Mouse (Mus musculus) megakaryocyte progenitor cell, adult 5-6 weeks (primary cell): ENCODE measurements around the gene Pmp22. TPM values are rescaled to one million over a fixed set of nuclear protein-coding genes. Genes with fewer than 3 reads are reported as not detected.

Experiments
- ATAC-seq: replicated peaks from 2 replicates; pipeline ENCODE4 v1.8.0; 2016; ENCODE audit warnings: mild to moderate bottlenecking, moderate TSS enrichment, inconsistent platforms; ENCODE audit not compliant: poor library complexity
- total RNA-seq, 2 experiments: library from RNA; stranded (forward) in 1 of 2; stranded (reverse) in 1 of 2; fragments of 157-497, 149-512 nt in 1 of 2; fragments of 200-1000 nt in 1 of 2; gene quantifications; 2 replicates each; pipeline versions ENCODE4 v1.2.3 to v1.2.4; 2015 to 2017

Gene Pmp22
- total RNA-seq, 2 experiments from 2014 or later: not detected

DNA sequence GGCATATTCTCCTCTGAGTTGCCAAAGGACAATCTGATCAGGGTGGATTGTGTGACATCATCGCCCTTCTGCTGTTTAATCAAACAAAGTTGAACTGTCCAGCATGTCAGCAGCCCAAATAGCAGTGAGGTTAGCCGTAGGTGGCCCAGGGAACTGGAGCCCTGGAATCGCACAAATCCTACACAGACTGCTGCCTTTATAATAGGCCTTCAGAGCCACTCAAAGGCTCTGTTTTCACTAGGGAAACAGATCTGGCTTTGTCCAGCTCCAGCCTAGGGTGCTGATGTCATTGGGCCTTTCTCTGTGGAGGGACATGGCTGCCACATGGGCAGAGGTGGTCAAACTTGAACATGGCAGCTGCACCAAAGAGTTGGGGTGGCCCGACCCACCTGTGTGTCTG lies 28.3 kb downstream of the Pmp22 start:
- ATAC-seq: no peak

DNA sequence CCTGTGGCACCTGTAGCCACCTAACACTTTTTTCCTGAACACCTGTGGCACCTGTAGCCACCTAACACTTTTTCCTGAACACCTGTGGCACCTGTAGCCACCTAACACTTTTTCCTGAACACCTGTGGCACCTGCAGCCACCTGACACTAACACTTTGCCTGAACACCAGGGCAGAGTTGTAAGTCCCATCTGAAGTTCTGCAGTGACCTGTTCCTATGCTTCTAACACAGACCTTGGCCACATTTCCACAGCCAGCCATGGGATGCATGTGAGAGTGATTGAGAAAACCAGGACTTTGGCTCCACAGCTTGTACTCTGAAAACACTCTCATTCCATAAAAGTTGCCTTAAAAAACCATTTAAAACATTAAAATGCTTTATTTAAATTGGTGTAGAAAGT lies 32.1 kb downstream of the Pmp22 start:
- ATAC-seq: no peak

DNA sequence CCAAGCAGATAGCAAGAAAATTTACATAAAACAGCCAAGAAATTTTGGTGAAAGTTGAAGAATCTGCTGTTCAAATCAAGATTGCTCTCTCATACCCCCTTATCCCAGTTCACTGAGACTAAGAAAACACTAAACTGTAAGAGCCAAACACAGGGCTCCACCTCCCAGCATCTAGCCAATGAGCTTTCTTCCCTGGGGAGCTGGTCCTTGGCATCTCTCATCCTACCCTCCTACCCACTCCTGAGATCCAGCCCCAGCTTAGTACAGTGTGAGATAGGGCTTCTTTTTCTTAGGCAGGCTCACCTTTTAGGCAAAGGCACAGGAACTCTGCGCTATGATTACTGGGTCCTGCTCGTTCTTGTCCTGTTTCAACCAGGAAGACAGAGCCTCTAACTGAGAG lies 34.0 kb downstream of the Pmp22 start:
- no peak for ATAC-seq

DNA sequence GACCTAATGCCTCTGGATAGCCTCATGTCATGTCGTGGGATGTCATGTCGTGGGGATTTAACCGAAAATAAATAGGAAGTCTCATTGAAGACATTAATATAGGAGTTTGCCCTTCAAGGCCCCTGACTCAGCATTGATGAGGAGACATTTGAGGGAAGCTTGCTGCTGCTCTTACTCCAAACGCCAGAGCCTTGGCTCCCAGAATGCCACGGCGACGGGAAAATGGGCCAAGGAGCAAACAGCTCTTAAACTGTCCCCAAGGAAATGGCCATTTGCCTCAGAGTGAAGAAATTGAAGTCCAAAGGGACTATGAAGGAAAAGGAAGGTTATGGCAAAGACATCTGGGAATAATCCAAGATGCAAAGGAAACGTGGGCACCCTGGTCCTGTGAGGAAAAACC lies 34.8 kb downstream of the Pmp22 start:
- no peak for ATAC-seq

DNA sequence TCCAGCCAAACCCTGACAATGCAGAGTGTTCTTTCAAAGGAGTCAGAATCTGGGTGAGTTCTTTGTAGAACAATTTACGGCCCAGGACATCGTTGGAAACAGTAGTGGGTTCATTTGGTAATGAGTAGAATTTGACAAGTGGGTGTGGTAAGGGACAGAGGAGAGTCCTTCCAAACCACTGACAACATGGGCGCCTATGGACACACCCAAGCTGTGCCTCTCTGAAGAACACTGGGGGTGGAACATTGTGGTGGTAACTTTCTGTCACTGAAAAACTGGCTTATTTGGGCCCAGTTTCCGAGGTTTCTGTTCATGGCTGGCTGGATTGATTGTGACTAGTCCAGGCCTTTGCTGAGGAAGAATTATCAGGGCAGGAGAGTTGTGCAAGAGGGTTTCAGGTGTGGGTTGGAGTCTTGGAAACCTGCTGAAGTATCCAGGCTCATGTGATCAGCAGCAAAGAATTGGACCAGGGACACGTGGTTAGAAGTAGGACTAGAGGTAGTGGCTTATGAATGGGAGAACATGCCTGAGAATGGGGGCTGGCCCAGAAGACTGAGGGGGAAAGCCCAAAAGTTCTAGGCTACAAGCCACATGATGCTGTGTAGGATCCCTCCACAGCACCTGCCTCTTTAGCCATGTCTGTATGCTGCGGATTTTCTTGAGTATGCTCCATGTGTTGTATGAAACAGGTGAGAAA lies 35.4 kb downstream of the Pmp22 start:
- ATAC-seq: no peak

DNA sequence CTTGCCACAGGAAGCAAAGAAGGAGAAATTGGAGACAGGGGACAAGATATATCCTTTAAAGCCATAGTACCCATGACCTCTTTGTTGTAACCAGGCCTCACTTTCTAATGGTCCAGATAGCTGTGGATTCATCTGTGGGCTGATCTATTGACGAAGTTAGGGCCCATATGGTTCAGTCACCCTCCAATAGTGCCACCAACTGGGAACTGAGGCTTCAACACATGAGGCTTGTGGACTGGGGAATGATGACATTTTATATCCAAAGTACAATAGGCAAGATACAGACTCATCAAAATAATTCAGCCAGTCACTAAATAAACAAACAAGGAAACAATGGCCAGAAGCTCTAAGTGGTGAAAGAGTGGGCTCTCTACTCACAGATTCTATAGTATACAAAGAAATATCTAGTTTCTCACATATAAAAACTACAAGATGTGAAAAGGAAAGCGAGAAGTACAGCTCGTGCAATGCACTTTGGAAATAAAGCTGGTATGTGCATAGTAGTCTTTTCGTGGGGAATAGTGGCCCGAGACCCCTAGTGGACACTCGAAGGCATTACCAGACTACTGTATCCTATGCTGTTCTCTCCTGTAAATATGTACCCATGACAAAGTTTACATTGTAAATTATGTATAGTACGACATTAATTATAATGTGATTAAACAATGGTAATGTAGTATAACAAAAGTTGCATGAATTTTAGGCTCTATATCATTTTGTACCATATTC lies 36.1 kb downstream of the Pmp22 start:
- ATAC-seq: peak; percentile 65

DNA sequence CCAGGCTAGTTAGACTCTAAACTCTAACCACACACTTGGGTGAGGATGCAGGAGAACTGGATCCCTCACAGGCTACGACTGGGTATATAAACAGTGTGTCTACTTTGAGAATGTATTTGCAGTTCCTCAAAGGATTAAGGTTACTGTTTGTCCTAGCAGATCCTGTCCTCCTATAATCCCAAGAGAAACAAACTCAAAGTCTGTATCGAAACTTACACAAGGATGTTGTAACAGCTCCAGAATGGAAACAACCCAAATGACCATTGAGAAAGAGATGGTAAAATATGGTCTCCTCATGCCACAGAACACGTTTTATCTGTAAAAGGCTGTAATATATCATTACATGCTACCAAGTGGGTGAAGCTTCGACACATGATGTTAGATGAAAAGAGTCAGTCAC lies 39.0 kb downstream of the Pmp22 start:
- no peak for ATAC-seq

DNA sequence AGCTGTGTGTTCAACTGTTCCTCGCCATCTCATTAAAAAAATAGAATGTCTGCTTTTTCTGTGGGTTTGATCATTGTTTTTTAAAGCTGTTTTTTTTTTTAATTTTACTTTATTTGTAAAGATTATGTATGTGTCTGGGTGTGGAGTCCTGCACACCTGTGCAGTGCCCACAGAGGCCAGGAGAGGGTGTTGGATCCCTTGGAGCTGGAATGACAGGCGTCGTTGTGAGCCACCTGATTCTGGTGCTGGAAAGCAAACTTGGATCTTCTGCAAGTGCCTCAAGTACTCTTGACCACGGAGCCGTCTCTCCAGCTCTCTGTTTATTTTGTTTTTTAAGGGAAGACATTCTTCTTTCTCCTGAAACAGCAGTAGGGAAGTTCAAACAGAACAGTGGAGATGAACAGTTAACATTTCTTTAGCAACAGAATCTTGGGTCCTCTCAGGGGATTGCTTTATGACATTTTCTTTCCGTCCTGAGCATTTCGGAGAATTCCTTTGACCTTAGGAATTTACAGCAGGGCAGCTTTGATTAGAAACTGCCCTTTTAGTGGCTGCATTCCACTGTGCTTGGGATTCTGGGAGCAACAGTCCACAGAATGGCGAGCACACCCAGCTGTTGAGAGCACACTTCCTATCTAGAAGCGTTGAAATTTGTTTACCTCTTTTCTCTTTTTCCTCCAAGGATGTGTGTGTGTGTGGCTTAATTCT lies 39.9 kb downstream of the Pmp22 start:
- ATAC-seq: no peak

DNA sequence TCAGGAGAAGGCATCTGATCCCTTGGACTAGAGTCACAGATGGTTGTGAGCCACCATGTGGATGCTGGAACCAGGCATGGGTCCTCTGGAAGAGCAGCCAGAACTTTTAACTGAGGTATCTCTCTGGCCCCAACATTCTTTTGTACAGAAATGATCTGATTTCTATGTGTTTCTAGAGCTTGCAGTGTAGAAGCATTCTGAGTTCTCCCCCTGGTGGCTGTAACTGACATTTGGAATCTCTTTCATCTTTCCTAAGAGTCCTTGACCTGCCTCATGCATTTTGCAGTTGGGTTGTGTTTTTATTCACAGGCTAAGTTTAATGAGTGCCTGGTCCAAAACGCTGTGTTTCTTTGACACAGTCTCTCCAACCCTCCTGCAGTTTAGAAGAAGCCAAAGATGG lies 43.2 kb downstream of the Pmp22 start:
- no peak for ATAC-seq

DNA sequence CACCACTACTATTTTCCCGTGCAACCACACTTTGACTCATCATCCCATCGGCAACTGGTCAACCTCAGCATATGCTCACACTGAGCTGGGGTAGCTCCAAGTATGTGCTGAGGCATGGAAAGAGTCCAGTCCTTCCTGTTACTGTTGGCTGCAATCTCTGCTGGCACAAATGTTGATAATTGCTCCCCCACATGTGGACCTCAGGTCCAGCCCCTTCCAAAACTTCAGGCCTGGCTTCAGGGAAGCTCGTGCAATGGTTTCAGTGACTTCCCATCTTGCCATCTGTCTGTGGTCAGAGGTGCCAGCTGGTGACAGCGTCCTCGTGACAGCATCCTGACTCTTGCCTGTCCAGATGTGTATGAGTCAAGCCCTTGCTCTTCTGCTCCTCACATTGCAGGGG lies 44.8 kb downstream of the Pmp22 start:
- no peak for ATAC-seq

DNA sequence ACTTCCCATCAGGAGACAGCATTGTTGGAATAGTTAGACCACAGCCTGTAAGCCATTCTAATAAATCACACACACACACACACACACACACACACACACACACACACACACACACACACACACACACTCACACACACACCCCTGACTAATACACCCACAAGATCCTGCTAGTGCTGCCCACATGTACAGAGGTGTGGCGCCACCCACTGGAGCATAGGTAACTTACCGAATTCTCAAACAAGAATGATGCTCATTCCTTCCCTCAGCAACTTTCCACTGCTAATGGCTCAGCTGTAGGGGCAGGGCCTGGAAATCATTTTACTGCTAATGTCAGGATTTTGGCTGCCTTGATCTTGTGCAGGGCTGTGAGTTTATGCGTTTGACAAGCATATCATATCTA lies 46.5 kb downstream of the Pmp22 start:
- no peak for ATAC-seq

DNA sequence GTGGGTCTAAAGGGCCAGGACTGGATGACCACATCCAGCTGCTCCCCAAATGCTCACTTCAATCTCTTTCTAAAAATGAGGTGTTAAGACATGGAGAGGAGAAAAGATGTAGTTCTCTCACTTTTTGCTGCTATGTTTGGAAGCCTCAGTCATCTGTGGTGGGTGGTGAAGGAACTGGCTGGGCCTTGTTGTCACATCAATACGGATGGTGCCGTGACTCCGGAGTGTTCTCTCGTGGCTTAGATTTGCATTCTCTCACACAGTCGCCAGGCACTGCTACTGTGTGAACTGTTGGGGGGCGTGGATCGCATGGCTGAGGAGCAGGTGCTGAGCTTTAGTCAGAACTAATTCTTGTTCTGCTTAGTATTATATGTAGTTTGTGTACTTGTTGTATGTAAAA lies 47.6 kb downstream of the Pmp22 start:
- ATAC-seq: no peak

DNA sequence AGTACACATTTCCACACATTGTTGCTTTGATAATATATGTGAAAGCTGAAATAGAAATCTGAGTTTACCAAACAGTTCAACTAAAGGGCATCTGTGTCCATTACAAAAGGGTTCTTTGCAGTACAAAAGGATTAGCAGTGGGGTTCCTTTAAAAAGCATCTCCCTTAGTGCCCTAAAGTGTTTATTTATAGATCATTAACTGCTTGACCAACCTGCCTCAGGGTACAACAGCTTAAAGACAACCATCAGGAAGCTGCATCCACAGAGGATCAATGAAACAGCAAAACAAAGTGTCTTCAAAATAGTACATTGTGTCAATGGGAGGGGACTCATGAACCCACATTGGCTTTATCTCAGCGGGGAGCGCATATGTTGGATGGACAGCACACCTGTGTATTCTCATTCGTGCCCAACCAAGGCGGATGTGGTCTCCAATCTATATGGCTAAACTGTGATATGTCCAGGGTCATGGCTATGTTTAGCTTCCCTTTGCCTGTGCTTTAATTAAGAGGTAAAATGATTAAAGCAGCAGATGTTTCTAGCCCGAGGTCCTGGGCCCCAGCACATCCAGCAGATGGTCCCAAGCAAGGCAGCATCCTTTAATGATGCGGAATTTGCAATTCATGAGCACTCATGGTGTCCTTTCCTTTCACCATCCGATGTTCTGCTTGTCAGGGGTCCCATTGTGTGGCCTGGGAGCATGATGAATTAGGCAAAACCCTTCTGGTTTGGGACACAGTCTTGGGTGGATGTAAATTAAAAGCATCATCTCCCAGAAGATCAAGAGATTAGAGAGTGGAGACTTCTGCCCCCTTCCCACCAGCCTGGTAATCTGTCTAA lies 51.7 kb downstream of the Pmp22 start:
- no peak for ATAC-seq

DNA sequence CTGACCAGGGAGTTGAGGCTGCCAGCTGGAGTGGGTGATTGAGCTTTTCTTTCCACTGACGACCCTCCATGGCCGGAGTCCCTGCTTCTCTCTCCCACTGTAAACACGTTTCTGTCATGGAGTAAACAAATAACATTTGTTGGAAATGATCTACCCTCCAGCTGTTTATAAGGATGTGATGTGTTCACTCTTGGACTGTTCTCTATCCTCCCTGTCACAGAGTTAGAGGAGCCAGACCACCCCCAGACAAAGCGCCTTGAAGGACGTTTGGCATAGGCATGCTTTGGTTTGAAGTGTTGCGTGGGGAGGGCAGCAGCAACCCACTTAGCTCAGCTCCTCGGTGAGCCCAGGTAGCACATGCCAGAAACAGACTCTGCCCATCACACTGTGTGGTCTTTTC lies 60.0 kb downstream of the Pmp22 start:
- no peak for ATAC-seq

DNA sequence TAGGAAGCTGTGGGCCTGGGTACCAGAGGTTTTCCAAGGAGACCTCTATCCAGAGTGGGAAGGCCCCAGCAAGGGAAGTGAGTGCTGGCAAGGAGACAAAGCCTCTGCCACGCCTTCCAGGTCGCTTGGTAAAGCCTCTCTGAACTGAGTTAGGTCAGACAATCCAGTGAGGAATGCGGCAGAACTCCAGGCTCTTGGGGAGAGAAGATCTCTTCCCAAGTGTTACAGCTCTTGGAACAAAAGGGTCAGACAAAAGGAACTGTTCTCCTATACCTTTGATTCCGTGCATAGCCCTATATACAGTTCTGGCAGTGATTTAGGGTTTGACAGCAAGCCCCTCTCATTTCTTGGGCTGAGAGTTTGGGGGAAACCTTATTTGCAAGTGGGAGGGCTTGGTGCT lies 69.3 kb downstream of the Pmp22 start:
- no peak for ATAC-seq

DNA sequence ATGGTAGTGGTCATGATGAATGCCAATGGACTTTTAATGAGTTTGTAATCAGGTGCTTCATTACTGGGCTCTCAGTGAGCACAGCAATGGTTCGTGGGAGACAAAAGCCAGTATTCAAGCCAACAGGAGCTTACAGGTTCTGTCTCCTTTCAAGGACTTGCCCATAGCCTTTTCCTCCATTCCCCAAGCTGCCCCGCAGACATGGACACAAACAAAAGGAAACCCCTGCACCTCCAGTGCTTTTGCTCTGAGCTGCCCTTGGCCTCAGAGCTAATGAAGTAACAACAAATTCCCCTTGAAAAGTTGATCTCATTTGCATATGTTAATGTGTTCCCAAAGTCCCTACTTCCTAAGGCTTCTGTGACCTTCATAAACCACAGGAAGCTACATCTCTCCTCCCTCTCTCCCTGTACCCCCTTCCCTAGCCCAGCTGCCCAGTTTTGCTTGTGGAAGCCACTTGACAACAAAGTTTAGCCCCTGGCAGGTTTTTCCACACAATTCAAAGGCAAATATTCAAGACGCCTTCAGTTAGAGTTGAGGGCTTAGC lies 73.3 kb downstream of the Pmp22 start:
- no peak for ATAC-seq

Other genes with a start within 250 kb of the Pmp22 start
- gene Tvp23b, start 249.5 kb upstream of the Pmp22 start, total RNA-seq (2015): 42.3 and 46.6 TPM in 2 replicates
- gene Tvp23b, start 249.5 kb upstream of the Pmp22 start, total RNA-seq (2017): 37.7 and 41.9 TPM in 2 replicates
- gene Cdrt4, start 177.8 kb upstream of the Pmp22 start, total RNA-seq (2015): not detected in 2 replicates
- gene Cdrt4, start 177.8 kb upstream of the Pmp22 start, total RNA-seq (2017): not detected in 2 replicates
- not detected in 2 replicates for gene Tekt3, start 67.3 kb upstream of the Pmp22 start, total RNA-seq (2015)
- not detected in 2 replicates for gene Tekt3, start 67.3 kb upstream of the Pmp22 start, total RNA-seq (2017)